Comparison of ENCODE assay signal across 20 mouse cellular contexts in the genomic region with DNA sequence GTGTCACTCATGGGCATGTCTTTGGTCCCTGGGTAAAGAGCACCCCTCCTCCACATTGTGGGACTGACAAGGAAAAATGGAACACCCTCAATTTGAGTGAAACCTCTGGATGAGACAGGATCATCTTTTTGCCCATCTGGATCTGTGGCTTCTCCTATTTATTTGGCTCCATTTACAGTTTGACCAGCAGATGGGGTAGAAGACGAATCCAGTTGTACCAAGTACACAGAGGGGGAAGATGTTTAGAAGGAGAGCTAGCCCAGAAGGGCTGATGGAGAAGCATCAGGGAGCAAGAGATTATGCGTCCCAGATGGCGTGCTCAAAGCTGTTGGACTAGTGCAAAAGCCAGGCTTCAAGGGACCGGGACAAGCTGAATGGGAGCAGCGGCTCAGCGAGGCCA.
A peak's percentile ranks its signal among the peaks of the same experiment; 100 is the strongest.
DNase-seq lines count a peak whose midpoint lies in the region; ATAC-seq and TF ChIP-seq lines count a peak whose summit lies in the region.
"Had no signal": no experiment of that assay in that cellular context is flagged by ENCODE, and none has a peak within 500 bp of the region (broad histone marks: within the 10 kb centered on the region; RNA-seq: fewer than 3 reads in every experiment).

No protein-coding gene starts in this region.

- 77% methylated on average over 6 of the region's 6 CpGs for WGBS in forebrain, postnatal 0 days
- WGBS in forebrain, embryonic 15.5 days: 69% methylated on average over 6 of the region's 6 CpGs
- 86% methylated on average over 6 of the region's 6 CpGs for WGBS in kidney, postnatal 0 days
- WGBS in midbrain, embryonic 11.5 days: 77% methylated on average over 6 of the region's 6 CpGs
- WGBS in midbrain, embryonic 15.5 days: 78% methylated on average over 6 of the region's 6 CpGs
- WGBS in stomach, postnatal 0 days: 78% methylated on average over 6 of the region's 6 CpGs

- no peaks in the 10 kb centered on the region for H3K4me1 ChIP-seq in forebrain, postnatal 0 days (ENCODE audit: insufficient read depth)
- H3K4me1 ChIP-seq in forebrain, embryonic 15.5 days: no peaks in the 10 kb centered on the region
- no peaks in the 10 kb centered on the region for H3K4me1 ChIP-seq in kidney, postnatal 0 days (replicated peaks; ENCODE audit: insufficient read depth, low read length)
- H3K4me1 ChIP-seq in midbrain, embryonic 11.5 days (ENCODE audit: control insufficient read depth, insufficient read depth, low read length): no peaks in the 10 kb centered on the region
- H3K4me1 ChIP-seq in midbrain, embryonic 15.5 days: no peaks in the 10 kb centered on the region
- no peaks in the 10 kb centered on the region for H3K4me1 ChIP-seq in stomach, postnatal 0 days (replicated peaks; ENCODE audit: control insufficient read depth, insufficient read depth)
- H3K4me1 ChIP-seq: liver, embryonic 15.5 days; midbrain, embryonic 12.5 days had no signal

- H3K9me3 ChIP-seq in forebrain, postnatal 0 days (ENCODE audit: low read length): no peaks in the 10 kb centered on the region
- no peaks in the 10 kb centered on the region for H3K9me3 ChIP-seq in forebrain, embryonic 15.5 days
- no peaks in the 10 kb centered on the region for H3K9me3 ChIP-seq in kidney, postnatal 0 days (replicated peaks; ENCODE audit: low read length)
- H3K9me3 ChIP-seq in midbrain, embryonic 11.5 days (ENCODE audit: control insufficient read depth, low read length): no peaks in the 10 kb centered on the region
- H3K9me3 ChIP-seq in midbrain, embryonic 15.5 days: no peaks in the 10 kb centered on the region
- H3K9me3 ChIP-seq in stomach, postnatal 0 days (ENCODE audit: control insufficient read depth, low read length): no peaks in the 10 kb centered on the region
- H3K9me3 ChIP-seq: embryonic facial prominence, embryonic 10.5 days; forebrain, embryonic 13.5 days; heart, embryonic 13.5 days; liver, embryonic 15.5 days; midbrain, embryonic 12.5 days had no signal

- DNase-seq in forebrain, postnatal 0 days: no peak
- DNase-seq in kidney, postnatal 0 days (ENCODE audit: low spot score): peak; percentile 36
- no peak for DNase-seq in kidney, postnatal 4 days
- peak; percentile 41 for DNase-seq in midbrain, embryonic 11.5 days (ENCODE audit: low spot score, missing footprints)
- no peak for DNase-seq in stomach, postnatal 0 days (ENCODE audit: low spot score)
- DNase-seq: adrenal gland, adult 2 months; B cell, adult 2 months; cerebellum, adult 9-10 months; kidney, adult 2 months; kidney, postnatal 14 days; right cerebral cortex, postnatal 25 days; thymus, adult 18-20 months had no signal

- H3K4me2 ChIP-seq in forebrain, postnatal 0 days (ENCODE audit: low read depth): no peak overlapping the region
- no peak overlapping the region for H3K4me2 ChIP-seq in forebrain, embryonic 15.5 days (replicated peaks)
- no peak overlapping the region for H3K4me2 ChIP-seq in kidney, postnatal 0 days (ENCODE audit: low read length)
- H3K4me2 ChIP-seq in midbrain, embryonic 11.5 days: no peak overlapping the region
- no peak overlapping the region for H3K4me2 ChIP-seq in midbrain, embryonic 15.5 days
- H3K4me2 ChIP-seq in stomach, postnatal 0 days (replicated peaks; ENCODE audit: low read depth): no peak overlapping the region
- H3K4me2 ChIP-seq: forebrain, embryonic 13.5 days; heart, embryonic 13.5 days; liver, embryonic 15.5 days; midbrain, embryonic 12.5 days had no signal

- no peak overlapping the region for H3K4me3 ChIP-seq in forebrain, postnatal 0 days (ENCODE audit: low read depth, low read length)
- no peak overlapping the region for H3K4me3 ChIP-seq in forebrain, embryonic 15.5 days
- no peak overlapping the region for H3K4me3 ChIP-seq in kidney, postnatal 0 days (replicated peaks; ENCODE audit: low read depth, low read length)
- H3K4me3 ChIP-seq in midbrain, embryonic 11.5 days (ENCODE audit: low read depth, low read length): no peak overlapping the region
- no peak overlapping the region for H3K4me3 ChIP-seq in midbrain, embryonic 15.5 days
- no peak overlapping the region for H3K4me3 ChIP-seq in stomach, postnatal 0 days (ENCODE audit: low read depth, low read length)
- H3K4me3 ChIP-seq: embryonic facial prominence, embryonic 10.5 days; forebrain, embryonic 13.5 days; heart, embryonic 13.5 days; liver, embryonic 15.5 days; midbrain, embryonic 12.5 days had no signal

- TF ChIP-seq EP300 in stomach, postnatal 0 days (optimal IDR thresholded peaks at IDR 0.05): no peak

- no peak overlapping the region for H3K27ac ChIP-seq in forebrain, postnatal 0 days (ENCODE audit: low read depth, low read length)
- H3K27ac ChIP-seq in forebrain, embryonic 15.5 days (replicated peaks): no peak overlapping the region
- no peak overlapping the region for H3K27ac ChIP-seq in kidney, postnatal 0 days
- H3K27ac ChIP-seq in midbrain, embryonic 11.5 days (ENCODE audit: low read depth, low read length): no peak overlapping the region
- no peak overlapping the region for H3K27ac ChIP-seq in midbrain, embryonic 15.5 days
- no peak overlapping the region for H3K27ac ChIP-seq in stomach, postnatal 0 days (replicated peaks)
- H3K27ac ChIP-seq: embryonic facial prominence, embryonic 10.5 days; forebrain, embryonic 13.5 days; heart, embryonic 13.5 days; liver, embryonic 15.5 days; midbrain, embryonic 12.5 days had no signal

- peaks cover 51% of the 10 kb centered on the region for H3K36me3 ChIP-seq in forebrain, postnatal 0 days (ENCODE audit: insufficient read depth)
- H3K36me3 ChIP-seq in forebrain, embryonic 15.5 days: peaks cover 39% of the 10 kb centered on the region
- H3K36me3 ChIP-seq in kidney, postnatal 0 days (ENCODE audit: insufficient read depth, low read length): no peaks in the 10 kb centered on the region
- peaks cover 5% of the 10 kb centered on the region; the same call in 1 of the 2 replicates for H3K36me3 ChIP-seq in midbrain, embryonic 11.5 days (ENCODE audit: control insufficient read depth, insufficient read depth, low read length)
- H3K36me3 ChIP-seq in midbrain, embryonic 15.5 days (replicated peaks): peaks cover 22% of the 10 kb centered on the region; the same call in 1 of the 2 replicates
- no peaks in the 10 kb centered on the region for H3K36me3 ChIP-seq in stomach, postnatal 0 days (ENCODE audit: control insufficient read depth, insufficient read depth, low read length)
- H3K36me3 ChIP-seq: heart, embryonic 13.5 days; liver, embryonic 15.5 days had no signal

- no peak overlapping the region for H3K9ac ChIP-seq in forebrain, postnatal 0 days
- no peak overlapping the region for H3K9ac ChIP-seq in forebrain, embryonic 15.5 days (replicated peaks)
- no peak overlapping the region for H3K9ac ChIP-seq in kidney, postnatal 0 days (ENCODE audit: low read depth, low read length)
- no peak overlapping the region for H3K9ac ChIP-seq in midbrain, embryonic 11.5 days (ENCODE audit: low read length)
- H3K9ac ChIP-seq in midbrain, embryonic 15.5 days: no peak overlapping the region
- no peak overlapping the region for H3K9ac ChIP-seq in stomach, postnatal 0 days (ENCODE audit: low read length)
- H3K9ac ChIP-seq: forebrain, embryonic 13.5 days; heart, embryonic 13.5 days; liver, embryonic 15.5 days; midbrain, embryonic 12.5 days had no signal

- no peaks in the 10 kb centered on the region for H3K27me3 ChIP-seq in forebrain, postnatal 0 days (ENCODE audit: insufficient read depth, low read length)
- no peaks in the 10 kb centered on the region for H3K27me3 ChIP-seq in forebrain, embryonic 15.5 days
- no peaks in the 10 kb centered on the region for H3K27me3 ChIP-seq in kidney, postnatal 0 days (ENCODE audit: insufficient read depth, low read length)
- H3K27me3 ChIP-seq in midbrain, embryonic 11.5 days (ENCODE audit: control insufficient read depth, insufficient read depth, low read length): no peaks in the 10 kb centered on the region
- no peaks in the 10 kb centered on the region for H3K27me3 ChIP-seq in midbrain, embryonic 15.5 days (replicated peaks)
- H3K27me3 ChIP-seq in stomach, postnatal 0 days (ENCODE audit: control insufficient read depth, insufficient read depth, low read length): no peaks in the 10 kb centered on the region
- H3K27me3 ChIP-seq: forebrain, embryonic 13.5 days; heart, embryonic 13.5 days; liver, embryonic 15.5 days; midbrain, embryonic 12.5 days had no signal

- TF ChIP-seq CTCF in forebrain, postnatal 0 days (IDR thresholded peaks at IDR 0.05; ENCODE audit: low read depth): 0 out of 2 replicates have a peak, but pooled peaks have one; percentile 33
- TF ChIP-seq CTCF in kidney, postnatal 0 days (IDR thresholded peaks at IDR 0.05; ENCODE audit: low read depth): peak; percentile 55
- peak; percentile 65 for TF ChIP-seq CTCF in stomach, postnatal 0 days (IDR thresholded peaks at IDR 0.05; ENCODE audit: low read depth)

- ATAC-seq in forebrain, postnatal 0 days: peak; percentile 8; the same call in 1 of the 2 replicates
- ATAC-seq in forebrain, embryonic 15.5 days (replicated peaks): no peak
- ATAC-seq in kidney, postnatal 0 days (replicated peaks; ENCODE audit: low FRiP score, low read depth): no peak
- ATAC-seq in midbrain, embryonic 11.5 days (ENCODE audit: low FRiP score): no peak
- no peak for ATAC-seq in midbrain, embryonic 15.5 days (replicated peaks)
- ATAC-seq in stomach, postnatal 0 days (ENCODE audit: low FRiP score, low TSS enrichment): no peak
- no peak for ATAC-seq in CD4-positive, CD25-positive, alpha-beta regulatory T cell, adult 4 months
- ATAC-seq: forebrain, embryonic 13.5 days had no signal

Comparison
In these comparisons a context has a peak if more than half of its experiments do, and no peak if none do; other contexts are left out.
1. DNase-seq: peak in kidney, postnatal 0 days (single experiment) and midbrain, embryonic 11.5 days (single experiment); none in forebrain, postnatal 0 days (single experiment), kidney, postnatal 4 days (0 of 2) and stomach, postnatal 0 days (single experiment).
2. Peak in every context shown above with its lines, with median percentiles within 50 percentile points of each other: CTCF ChIP-seq.